Mouse (Mus musculus): ENCODE data around the gene Plxna4.

The Plxna4 gene

DNA sequence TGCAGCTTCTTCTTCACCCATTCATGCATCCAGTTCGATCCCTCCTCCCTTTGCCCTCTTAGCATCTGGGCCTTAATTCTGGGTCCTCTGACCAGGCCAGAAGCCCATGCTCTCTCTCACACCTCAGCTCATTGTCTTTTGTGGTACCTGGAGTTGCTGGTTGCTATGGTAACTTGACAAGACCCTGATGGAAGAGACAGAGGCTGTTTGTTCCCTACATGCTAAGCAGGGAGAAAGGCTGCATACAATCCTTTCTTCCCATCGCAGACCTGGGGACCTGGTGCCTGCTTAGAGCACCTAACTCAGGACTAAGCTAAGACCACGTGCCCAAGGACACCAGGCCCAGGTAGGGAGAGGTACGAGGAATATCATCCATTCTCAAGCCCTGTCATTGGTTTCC lies 443.2 kb downstream of the Plxna4 start:
- no peak for DNase-seq

GRCm38 (mm10) chr6:32139537-32139936 lies 448.5 kb downstream of the Plxna4 start:
- no peak for DNase-seq

DNA sequence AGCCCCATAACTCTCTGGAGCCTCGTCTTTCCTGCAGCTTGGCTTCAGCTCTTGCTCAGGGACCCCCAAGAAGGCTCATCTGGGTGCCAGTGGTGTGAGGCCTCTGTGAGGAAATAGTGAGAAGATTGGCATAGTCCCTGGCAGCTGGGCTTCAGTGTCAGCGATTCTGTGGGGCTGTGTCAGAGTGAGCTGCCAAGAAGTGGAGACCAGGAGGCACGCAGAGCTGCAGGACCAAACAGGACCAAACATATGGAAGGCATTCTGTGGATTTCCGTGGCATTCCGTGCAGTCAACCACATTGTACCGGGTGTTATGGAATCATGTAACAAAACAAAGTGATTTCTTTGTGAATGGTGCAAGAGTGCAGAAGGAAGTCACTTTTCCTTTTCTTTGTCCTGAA lies 461.1 kb downstream of the Plxna4 start:
- DNase-seq: no peak

DNA sequence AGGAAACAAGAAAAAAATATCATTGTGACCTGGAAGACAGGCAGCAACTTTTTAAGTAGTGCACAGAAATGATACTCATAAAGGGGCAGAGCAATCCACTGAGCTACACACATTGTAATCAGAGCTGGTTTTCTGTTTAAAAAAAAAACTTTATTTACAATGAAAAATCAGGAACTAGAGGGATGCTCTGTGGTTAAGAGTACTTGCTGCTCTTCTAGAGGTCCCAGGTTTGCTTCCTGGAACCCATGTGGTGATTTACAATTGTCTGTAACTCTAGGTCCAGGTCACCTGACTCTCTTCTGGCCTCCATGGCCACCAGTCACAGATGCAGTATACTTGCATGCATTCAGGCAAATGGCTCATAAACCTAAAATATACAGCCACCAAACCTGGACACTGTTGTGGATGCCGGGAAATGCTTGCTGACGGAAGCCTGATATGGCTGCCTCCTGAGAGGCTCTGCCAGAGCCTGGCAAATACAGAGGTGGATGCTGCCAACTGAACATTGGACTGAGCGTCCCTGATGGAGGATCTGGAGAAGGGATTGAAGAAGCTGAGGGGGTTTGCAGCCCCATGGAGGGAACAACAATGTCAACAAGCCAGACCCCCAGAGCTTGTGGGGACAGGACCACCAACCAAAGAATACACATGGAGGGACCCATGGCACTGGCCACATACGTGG lies 465.3 kb downstream of the Plxna4 start:
- no peak for DNase-seq

DNA sequence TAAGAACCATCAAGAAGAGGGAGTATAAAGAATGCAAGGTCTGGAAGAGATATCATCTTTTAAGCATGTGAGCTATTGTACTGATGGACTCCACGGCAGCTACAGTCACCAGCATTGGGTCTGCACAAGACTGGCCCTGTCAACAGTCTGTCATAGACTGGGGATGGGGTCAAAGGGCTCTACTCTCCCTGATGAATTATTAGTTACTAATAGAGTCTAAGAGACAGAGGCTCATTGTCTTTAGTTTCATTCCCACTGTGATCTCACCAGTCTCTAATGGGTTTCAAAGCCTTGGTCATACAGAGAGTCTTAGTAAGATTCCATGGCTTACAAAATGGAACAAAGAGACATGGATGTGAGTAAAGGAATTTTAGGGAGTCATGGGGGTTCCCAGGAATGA lies 467.1 kb downstream of the Plxna4 start:
- DNase-seq: no peak

- DNase-seq: no peak
Observed at GRCm38 (mm10) chr6:32109207-32109606, 478.8 kb downstream of the Plxna4 start.

GRCm38 (mm10) chr6:32105547-32106275 lies 482.3 kb downstream of the Plxna4 start:
- DNase-seq: no peak

Data from thymus, postnatal 4 days (tissue).